Mouse (Mus musculus) liver, adult 2 months (tissue): ENCODE data around the gene Dhx37. TPM values are rescaled to one million over a fixed set of nuclear protein-coding genes. Genes with fewer than 3 reads are reported as not detected.

Source experiments
- DNase-seq: peaks from one replicate; pipeline ENCODE4 v3.0.0-alpha.2; 2011; ENCODE audit warnings: low read depth, low spot score; ENCODE audit errors: extremely low read depth
- H3K27ac ChIP-seq: fragments of 200-500 bp; replicated peaks from 2 replicates; pipeline ENCODE4 v1.5.1; 2012; ENCODE audit warnings: low read depth, mild to moderate bottlenecking, control low read depth, inconsistent platforms, low read length; ENCODE audit not compliant: insufficient read depth
- H3K27me3 ChIP-seq: fragments of 200-500 bp; 2 replicates; pipeline ENCODE4 v1.6.1; 2012; ENCODE audit warnings: mild to moderate bottlenecking, moderate library complexity, low read length, inconsistent platforms; ENCODE audit not compliant: control insufficient read depth, insufficient read depth
- H3K36me3 ChIP-seq: fragments of 200-500 bp; 2 replicates; pipeline ENCODE4 v1.6.1; 2012; ENCODE audit warnings: low read length, inconsistent platforms; ENCODE audit not compliant: control insufficient read depth, insufficient read depth
- H3K4me1 ChIP-seq: fragments of 200-500 bp; 2 replicates; pipeline ENCODE4 v1.6.1; 2011; ENCODE audit warnings: low read length; ENCODE audit not compliant: control insufficient read depth, insufficient read depth
- H3K4me3 ChIP-seq: fragments of 200-500 bp; 2 replicates; pipeline ENCODE4 v1.5.1; 2011; ENCODE audit warnings: low read depth, mild to moderate bottlenecking, control low read depth, low read length, moderate library complexity; ENCODE audit not compliant: insufficient read depth
- H3K79me2 ChIP-seq: fragments of 200-500 bp; 2 replicates; pipeline ENCODE4 v1.6.1; 2012; ENCODE audit warnings: inconsistent platforms, mild to moderate bottlenecking, low read length, moderate library complexity; ENCODE audit not compliant: control insufficient read depth, insufficient read depth
- H3K9ac ChIP-seq: fragments of 200-500 bp; 2 replicates; pipeline ENCODE4 v1.6.1; 2012; ENCODE audit warnings: low read depth, mild to moderate bottlenecking, control low read depth, inconsistent platforms, low read length
- CTCF ChIP-seq: fragments of 200-500 bp; IDR thresholded peaks from 2 replicates; pipeline ENCODE4 v1.5.1; 2011; ENCODE audit warnings: low read depth, low read length, control low read depth
- POLR2A ChIP-seq: fragments of 200-500 bp; IDR thresholded peaks from 2 replicates; pipeline ENCODE4 v1.6.1; 2011; ENCODE audit warnings: low read length, control low read depth; ENCODE audit not compliant: insufficient read depth; ENCODE audit errors: extremely low read depth
- WGBS: fragments of 180-500 bp; shearing (Covaris S2); methylation state at CpG from one replicate; pipeline ENCODE4 v1.1.7; 2018; 5-methylcytosine and 5-hydroxymethylcytosine counted together
- polyA plus RNA-seq: library from polyadenylated mRNA; depleted of rRNA; stranded (reverse); fragments of >200 nt; gene quantifications from 2 replicates; pipeline ENCODE4 v1.2.3, GENCODE M21; 2012
- total RNA-seq: library from RNA; depleted of rRNA; stranded (reverse); fragments of >200 nt; gene quantifications from 2 replicates; pipeline ENCODE4 v1.2.3, GENCODE M21; 2014

The Dhx37 gene
- total and polyA plus RNA-seq, 2 experiments = 3.8 to 14.0 TPM

DNA sequence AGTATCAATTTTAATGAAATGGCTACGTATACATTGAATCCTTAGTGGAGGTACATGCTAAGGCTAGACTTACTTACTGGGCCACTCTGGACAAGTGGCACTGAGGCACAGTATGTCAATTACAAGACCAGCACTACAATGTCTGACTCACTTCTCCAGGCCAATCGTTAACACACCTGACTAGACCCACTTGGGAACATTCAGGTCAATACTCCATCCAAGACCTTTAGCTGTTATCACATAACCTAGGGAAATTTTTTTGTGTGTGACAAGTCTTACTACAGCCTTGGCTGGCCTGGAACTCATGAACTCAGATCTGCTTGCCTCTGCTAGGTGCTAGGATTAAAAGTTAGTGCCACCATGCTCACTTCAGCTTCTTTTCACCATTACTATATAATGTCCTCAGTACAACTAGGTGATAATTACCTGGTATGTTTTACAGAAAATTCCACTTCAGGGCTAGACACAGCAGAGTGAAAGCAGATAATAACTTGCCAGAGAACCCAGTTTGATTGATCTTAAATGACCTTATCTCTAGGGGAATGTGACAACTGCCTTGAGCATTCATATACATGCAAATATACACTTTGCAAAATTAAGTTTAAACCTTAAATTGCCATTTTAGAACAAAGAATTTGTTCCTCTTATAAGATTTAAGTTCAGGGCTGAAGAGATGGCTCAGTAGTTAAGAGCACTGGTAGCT is 49.3 kb downstream of the Dhx37 start:
- no peaks in the 10 kb centered on the region for H3K27me3 ChIP-seq
- 18% methylated on average over 2 of the region's 2 CpGs for WGBS
- peak overlapping the region; percentile 21; the same call in 1 of the 2 replicates for H3K4me3 ChIP-seq
- peaks cover 8% of the 10 kb centered on the region for H3K4me1 ChIP-seq
- peak overlapping the region; percentile 52 for H3K9ac ChIP-seq
- DNase-seq = peak; percentile 83
- H3K27ac ChIP-seq = 0 out of 2 replicates have a peak overlapping the region, but pooled peaks have one; percentile 8
- H3K36me3 ChIP-seq = peaks cover 23% of the 10 kb centered on the region
- TF ChIP-seq POLR2A (0 out of 2 replicates have a peak, but pooled peaks have one; percentile 4), CTCF (no peak)
- peaks cover 15% of the 10 kb centered on the region for H3K79me2 ChIP-seq

DNA sequence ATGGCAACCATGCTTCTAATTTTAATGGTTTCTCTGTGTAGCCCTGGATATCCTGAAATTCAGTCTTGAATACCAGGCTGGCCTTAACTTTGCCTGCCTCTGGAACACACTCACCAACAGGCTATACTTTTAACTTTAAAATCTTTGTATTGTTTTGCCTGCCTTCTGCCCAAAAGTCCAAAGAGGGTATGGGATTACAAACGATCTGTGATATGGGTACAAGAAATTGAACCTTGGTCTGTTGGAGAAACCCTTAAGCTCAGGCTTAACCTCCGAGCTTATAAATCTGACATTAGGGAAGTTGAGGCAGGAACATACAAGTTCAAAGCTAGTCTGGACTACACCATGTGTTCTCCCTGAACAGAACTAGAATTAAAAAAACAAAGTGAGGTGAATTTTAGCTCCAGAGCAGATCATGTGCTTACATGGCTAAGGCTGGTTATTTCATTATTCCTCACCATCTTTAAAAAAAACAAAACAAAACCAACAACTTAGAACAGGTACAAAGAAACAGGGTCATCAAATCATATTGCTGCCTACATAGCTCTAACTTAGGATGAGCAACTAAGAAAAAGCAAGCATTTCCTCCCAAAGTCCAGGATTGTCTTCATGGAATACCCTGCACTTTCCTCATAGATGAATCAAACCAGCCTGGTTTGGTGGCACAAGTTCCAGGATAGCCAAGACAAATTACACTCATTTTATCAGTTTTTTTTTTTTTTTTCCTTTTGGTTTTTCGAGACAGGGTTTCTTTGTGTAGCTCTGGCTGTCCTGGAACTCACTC is 50.1 kb downstream of the Dhx37 start:
- Histone ChIP-seq H3K27me3 (no peaks in the 10 kb centered on the region), H3K9ac (no peak overlapping the region), H3K4me1 (peaks cover 8% of the 10 kb centered on the region), H3K4me3 (no peak overlapping the region), H3K79me2 (peaks cover 9% of the 10 kb centered on the region), H3K27ac (no peak overlapping the region), H3K36me3 (peaks cover 21% of the 10 kb centered on the region)
- DNase-seq = peak; percentile 84
- 11% methylated on average over 3 of the region's 3 CpGs for WGBS
- TF ChIP-seq POLR2A (0 out of 2 replicates have a peak, but pooled peaks have one; percentile 4), CTCF (0 out of 2 replicates have a peak, but pooled peaks have one; percentile 5)

DNA sequence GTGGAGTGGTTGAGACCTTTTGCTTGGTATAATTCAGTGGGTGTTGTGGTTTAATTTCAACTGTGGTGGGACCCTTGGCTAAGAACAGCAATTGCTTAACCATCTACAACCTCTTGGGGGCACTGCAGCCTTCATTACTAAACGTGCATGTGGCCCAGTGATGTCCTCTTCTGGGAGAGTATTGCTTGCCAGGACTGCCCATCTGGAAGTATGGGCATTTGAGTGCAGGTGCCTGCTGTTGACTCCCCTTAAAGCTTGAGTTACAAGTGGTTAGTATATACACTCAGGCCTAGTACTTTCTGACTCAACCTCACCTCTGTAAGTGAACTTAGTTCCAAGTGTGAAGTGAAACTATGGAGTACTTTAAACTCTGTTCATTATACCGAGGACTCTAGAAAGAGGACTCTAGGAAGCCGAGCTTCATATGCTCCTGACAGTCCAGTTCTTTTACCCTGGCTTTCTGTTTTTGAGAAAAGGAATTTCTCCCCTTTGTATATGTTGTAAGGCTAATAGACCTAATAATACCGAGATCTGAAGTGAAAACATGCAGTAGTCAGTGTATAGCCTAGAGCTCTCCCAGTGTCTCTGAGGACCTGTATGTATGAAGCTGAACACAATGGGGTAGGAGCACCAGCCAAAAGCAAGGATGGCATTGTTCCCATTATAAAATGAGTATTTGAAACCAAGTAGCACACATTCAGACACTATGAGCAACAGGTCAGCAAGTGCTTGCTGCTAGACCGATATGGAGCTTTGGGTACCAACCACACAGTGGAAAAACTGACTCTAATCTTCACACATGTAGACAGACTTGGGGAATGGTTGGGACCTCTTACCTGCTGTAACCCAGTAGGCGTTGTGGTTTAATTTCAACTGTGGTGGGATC is 51.0 kb downstream of the Dhx37 start:
- peak; percentile 24; the same call in 1 of the 2 replicates for TF ChIP-seq POLR2A
- peak; percentile 56; the same call in 1 of the 2 replicates for TF ChIP-seq CTCF
- H3K9ac ChIP-seq = no peak overlapping the region
- no peaks in the 10 kb centered on the region for H3K27me3 ChIP-seq
- 4% methylated on average over 6 of the region's 6 CpGs for WGBS
- H3K36me3 ChIP-seq = peaks cover 12% of the 10 kb centered on the region
- DNase-seq = peak; percentile 94
- 0 out of 2 replicates have a peak, but pooled peaks cover 4% of the 10 kb centered on the region for H3K79me2 ChIP-seq
- no peak overlapping the region for H3K27ac ChIP-seq
- peaks cover 8% of the 10 kb centered on the region for H3K4me1 ChIP-seq
- H3K4me3 ChIP-seq = no peak overlapping the region

DNA sequence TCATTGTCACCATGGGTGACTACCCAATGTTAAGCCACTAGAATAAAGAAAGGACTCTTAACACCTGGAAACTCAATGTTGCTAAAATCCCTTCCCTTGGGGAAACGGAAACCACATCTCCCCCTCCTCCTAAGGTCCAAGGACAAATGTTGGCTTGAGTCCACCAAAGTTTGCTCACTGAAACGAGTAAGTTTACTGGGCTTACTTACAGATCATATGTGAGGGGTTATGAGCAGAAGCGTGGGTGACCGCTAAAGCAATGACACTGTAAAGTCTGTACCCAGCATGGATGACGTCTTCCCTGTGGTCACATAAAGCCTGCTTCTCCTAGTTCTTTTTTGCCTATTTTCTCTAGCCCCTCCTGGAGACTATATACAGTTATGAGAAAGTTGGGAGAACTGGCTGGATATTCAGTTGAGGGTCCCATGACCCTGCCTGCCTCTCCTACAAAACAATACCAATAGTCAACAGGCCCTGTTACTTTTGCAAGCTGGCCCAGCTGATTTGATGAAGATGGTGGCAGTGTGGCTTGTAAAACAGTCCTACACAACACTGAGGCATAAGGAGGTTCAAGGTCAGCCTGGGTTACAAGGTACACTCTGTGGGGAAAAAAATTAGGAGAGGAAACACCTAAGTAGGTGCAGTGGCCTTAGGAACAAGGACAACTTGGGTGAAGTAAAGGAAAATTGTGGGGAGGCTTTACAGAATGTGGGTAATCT is 51.8 kb downstream of the Dhx37 start:
- Histone ChIP-seq H3K79me2 (0 out of 2 replicates have a peak, but pooled peaks cover 4% of the 10 kb centered on the region), H3K27me3 (no peaks in the 10 kb centered on the region), H3K27ac (peak overlapping the region; percentile 37), H3K9ac (no peak overlapping the region), H3K36me3 (peaks cover 12% of the 10 kb centered on the region), H3K4me3 (no peak overlapping the region), H3K4me1 (peaks cover 8% of the 10 kb centered on the region)
- WGBS = 7% methylated on average over 5 of the region's 5 CpGs
- DNase-seq = peak; percentile 77
- no peak for TF ChIP-seq CTCF
- no peak for TF ChIP-seq POLR2A

DNA sequence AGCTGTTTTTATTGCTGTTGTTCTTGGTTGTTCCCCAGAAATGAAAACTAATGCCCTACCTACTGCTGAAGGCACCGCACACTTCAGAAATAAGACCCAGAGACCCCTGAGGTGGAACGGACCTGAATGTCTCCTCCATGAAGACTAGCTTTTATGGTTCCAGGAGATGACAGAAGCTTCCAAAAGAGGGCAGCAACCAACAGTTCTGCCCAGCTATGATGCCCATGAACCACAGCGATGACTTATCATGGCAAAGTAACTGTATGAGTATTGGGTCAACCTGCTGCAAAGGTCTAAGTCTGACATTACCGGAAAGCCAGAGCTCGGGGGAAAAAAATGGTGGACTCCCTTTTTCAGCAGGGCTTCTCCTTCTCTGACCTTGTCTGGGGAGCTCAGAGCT is 55.0 kb downstream of the Dhx37 start:
- no peaks in the 10 kb centered on the region for H3K79me2 ChIP-seq
- no peaks in the 10 kb centered on the region for H3K4me1 ChIP-seq
- no peak overlapping the region for H3K9ac ChIP-seq
- no peak for DNase-seq
- H3K36me3 ChIP-seq = no peaks in the 10 kb centered on the region
- no peak overlapping the region for H3K4me3 ChIP-seq
- H3K27me3 ChIP-seq = no peaks in the 10 kb centered on the region
- no peak overlapping the region for H3K27ac ChIP-seq
- TF ChIP-seq POLR2A = no peak
- peak; percentile 20; the same call in 1 of the 2 replicates for TF ChIP-seq CTCF
- 55% methylated on average over 5 of the region's 5 CpGs for WGBS
